Mouse (Mus musculus): ENCODE results near the gene Sgms1. TPM values are rescaled to one million over a fixed set of nuclear protein-coding genes. Genes with fewer than 3 reads are reported as not detected.
"Not testable (repeated sequence)": the region's sequence is repeated elsewhere in the genome, so short reads cannot be mapped to it uniquely, and the experiment has no call there.

Sgms1 gene
- polyA plus RNA-seq, 1 experiment = 42.2 TPM

DNA sequence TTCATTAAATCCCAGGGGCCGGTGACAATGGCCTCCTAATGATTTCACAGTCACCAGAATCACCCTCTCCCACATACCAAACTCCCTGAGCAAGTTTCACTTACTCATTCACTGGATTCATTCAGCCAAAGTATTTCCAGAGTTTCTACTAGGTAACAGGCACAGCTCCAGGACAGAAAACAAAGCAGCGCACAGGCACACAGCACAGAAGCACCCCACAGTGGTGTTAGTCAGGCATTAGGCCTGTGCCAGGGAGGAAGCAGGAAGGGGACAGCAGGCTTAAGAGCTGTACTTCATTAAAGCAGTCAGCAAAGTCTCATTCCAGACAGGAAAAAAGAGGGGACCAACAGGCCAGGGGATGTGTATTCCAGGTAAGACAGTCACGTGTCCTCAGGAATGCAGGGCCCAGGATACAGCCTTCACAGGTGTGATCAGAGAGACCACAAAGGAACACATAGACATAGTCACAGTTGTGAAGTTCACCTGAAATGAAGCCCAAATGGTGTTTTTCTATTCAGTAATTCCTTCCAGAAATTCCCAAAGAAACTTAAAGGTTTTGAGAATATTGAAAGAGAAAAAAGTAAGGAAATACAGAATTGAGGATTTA is 67.0 kb downstream of the Sgms1 start:
- TF ChIP-seq CTCF (IDR thresholded peaks at IDR 0.05; ENCODE audit: borderline replicate concordance, insufficient read depth, low read length) (peak; percentile 50; the same call in 1 of the 2 replicates), POLR2A (IDR thresholded peaks at IDR 0.05; ENCODE audit: low read depth, low read length) (no peak)
- Histone ChIP-seq H3K4me1 (ENCODE audit: control insufficient read depth, insufficient read depth, low read length) (peaks cover 22% of the 10 kb centered on the region), H3K27ac (ENCODE audit: insufficient read depth, low read length) (peak overlapping the region; percentile 86), H3K4me3 (ENCODE audit: insufficient read depth, low read length) (no peak overlapping the region)

GRCm38 (mm10) chr19:32320366-32320666 is 69.2 kb downstream of the Sgms1 start:
- Histone ChIP-seq H3K4me3 (ENCODE audit: insufficient read depth, low read length) (no peak overlapping the region), H3K4me1 (ENCODE audit: control insufficient read depth, insufficient read depth, low read length) (peaks cover 22% of the 10 kb centered on the region), H3K27ac (ENCODE audit: insufficient read depth, low read length) (peak overlapping the region; percentile 38; the same call in 1 of the 2 replicates)
- TF ChIP-seq CTCF (IDR thresholded peaks at IDR 0.05; ENCODE audit: borderline replicate concordance, insufficient read depth, low read length) (peak; percentile 56; the same call in 1 of the 2 replicates), POLR2A (IDR thresholded peaks at IDR 0.05; ENCODE audit: low read depth, low read length) (no peak)

GRCm38 (mm10) chr19:32319531-32320365 is 69.8 kb downstream of the Sgms1 start:
- Histone ChIP-seq H3K4me1 (ENCODE audit: control insufficient read depth, insufficient read depth, low read length) (peaks cover 22% of the 10 kb centered on the region), H3K27ac (ENCODE audit: insufficient read depth, low read length) (peak overlapping the region; percentile 54; the same call in 1 of the 2 replicates), H3K4me3 (ENCODE audit: insufficient read depth, low read length) (no peak overlapping the region)
- TF ChIP-seq CTCF (IDR thresholded peaks at IDR 0.05; ENCODE audit: borderline replicate concordance, insufficient read depth, low read length) (no peak), POLR2A (IDR thresholded peaks at IDR 0.05; ENCODE audit: low read depth, low read length) (no peak)

DNA sequence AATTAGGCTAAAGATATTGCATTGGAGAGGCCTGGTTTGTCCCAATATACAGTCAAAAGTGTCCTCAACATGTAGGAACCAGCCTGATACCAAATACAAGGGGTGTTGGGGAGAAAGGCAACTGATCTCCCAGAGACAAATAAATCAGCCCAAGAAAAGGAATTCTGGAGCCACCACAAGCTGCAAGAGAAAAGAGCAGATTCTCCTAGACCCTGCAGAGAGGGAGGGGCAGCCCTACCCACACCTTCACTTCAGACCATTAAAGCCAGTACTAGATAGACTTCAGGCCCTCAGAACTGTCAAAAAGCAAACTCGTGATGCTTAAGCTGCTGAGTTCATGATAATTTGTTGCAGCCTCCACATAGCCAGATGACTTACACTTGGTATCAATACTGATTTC is 70.5 kb downstream of the Sgms1 start:
- Histone ChIP-seq H3K27ac (ENCODE audit: insufficient read depth, low read length) (peak overlapping the region; percentile 54; the same call in 1 of the 2 replicates), H3K4me3 (ENCODE audit: insufficient read depth, low read length) (no peak overlapping the region), H3K4me1 (ENCODE audit: control insufficient read depth, insufficient read depth, low read length) (peaks cover 22% of the 10 kb centered on the region)
- no peak for TF ChIP-seq CTCF (IDR thresholded peaks at IDR 0.05; ENCODE audit: borderline replicate concordance, insufficient read depth, low read length)
- no peak for TF ChIP-seq POLR2A (IDR thresholded peaks at IDR 0.05; ENCODE audit: low read depth, low read length)

DNA sequence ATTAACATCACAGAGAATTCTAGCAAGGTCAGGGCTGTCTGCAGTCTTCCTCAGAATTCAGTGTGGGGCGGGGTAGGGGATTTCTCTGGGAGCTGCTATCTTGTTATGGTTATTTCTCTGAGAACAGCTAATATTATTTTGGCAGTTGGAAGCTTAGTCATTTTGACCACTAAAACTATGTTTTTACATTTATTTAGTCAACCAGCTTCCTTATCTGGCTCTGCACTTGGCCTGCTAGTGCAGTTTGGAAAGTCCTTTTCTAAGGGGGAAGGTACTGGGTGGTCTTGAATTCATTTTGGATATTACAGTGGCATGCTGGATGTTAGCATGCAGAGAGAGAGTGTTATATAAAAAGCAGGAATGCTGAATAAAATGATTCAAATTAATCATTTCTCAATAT is 72.2 kb downstream of the Sgms1 start:
- not testable (repeated sequence) for H3K4me3 ChIP-seq (ENCODE audit: insufficient read depth, low read length); H3K27ac ChIP-seq (ENCODE audit: insufficient read depth, low read length)
- H3K4me1 ChIP-seq (ENCODE audit: control insufficient read depth, insufficient read depth, low read length) = peaks cover 15% of the 10 kb centered on the region

GRCm38 (mm10) chr19:32313304-32313703 is 76.2 kb downstream of the Sgms1 start:
- Histone ChIP-seq H3K4me1 (ENCODE audit: control insufficient read depth, insufficient read depth, low read length) (no peaks in the 10 kb centered on the region), H3K27ac (ENCODE audit: insufficient read depth, low read length) (no peak overlapping the region), H3K4me3 (ENCODE audit: insufficient read depth, low read length) (no peak overlapping the region)
- no peak for TF ChIP-seq CTCF (IDR thresholded peaks at IDR 0.05; ENCODE audit: borderline replicate concordance, insufficient read depth, low read length)
- no peak for TF ChIP-seq POLR2A (IDR thresholded peaks at IDR 0.05; ENCODE audit: low read depth, low read length)

- TF ChIP-seq CTCF (IDR thresholded peaks at IDR 0.05; ENCODE audit: borderline replicate concordance, insufficient read depth, low read length) = no peak
- TF ChIP-seq POLR2A (IDR thresholded peaks at IDR 0.05; ENCODE audit: low read depth, low read length) = no peak
Observed at GRCm38 (mm10) chr19:32311762-32312161, 77.8 kb downstream of the Sgms1 start.

GRCm38 (mm10) chr19:32311063-32311462 is 78.5 kb downstream of the Sgms1 start:
- H3K4me3 ChIP-seq (ENCODE audit: insufficient read depth, low read length) = no peak overlapping the region
- TF ChIP-seq POLR2A (IDR thresholded peaks at IDR 0.05; ENCODE audit: low read depth, low read length) = no peak
- TF ChIP-seq CTCF (IDR thresholded peaks at IDR 0.05; ENCODE audit: borderline replicate concordance, insufficient read depth, low read length) = no peak
- no peak overlapping the region for H3K27ac ChIP-seq (ENCODE audit: insufficient read depth, low read length)
- H3K4me1 ChIP-seq (ENCODE audit: control insufficient read depth, insufficient read depth, low read length) = peaks cover 2% of the 10 kb centered on the region; the same call in 1 of the 2 replicates

More at GRCm38 (mm10) chr19:32311762-32312161, 77.8 kb downstream of the Sgms1 start:
- no peaks in the 10 kb centered on the region for H3K4me1 ChIP-seq (ENCODE audit: control insufficient read depth, insufficient read depth, low read length)
- no peak overlapping the region for H3K4me3 ChIP-seq (ENCODE audit: insufficient read depth, low read length)
- no peak overlapping the region for H3K27ac ChIP-seq (ENCODE audit: insufficient read depth, low read length)

- Histone ChIP-seq H3K27ac (ENCODE audit: insufficient read depth, low read length) (no peak overlapping the region), H3K4me3 (ENCODE audit: insufficient read depth, low read length) (no peak overlapping the region), H3K4me1 (ENCODE audit: control insufficient read depth, insufficient read depth, low read length) (peaks cover 5% of the 10 kb centered on the region; the same call in 1 of the 2 replicates)
- no peak for TF ChIP-seq CTCF (IDR thresholded peaks at IDR 0.05; ENCODE audit: borderline replicate concordance, insufficient read depth, low read length)
- TF ChIP-seq POLR2A (IDR thresholded peaks at IDR 0.05; ENCODE audit: low read depth, low read length) = no peak
Observed at GRCm38 (mm10) chr19:32310483-32310882, 79.0 kb downstream of the Sgms1 start.

- Histone ChIP-seq H3K4me1 (ENCODE audit: control insufficient read depth, insufficient read depth, low read length) (peaks cover 10% of the 10 kb centered on the region), H3K27ac (ENCODE audit: insufficient read depth, low read length) (no peak overlapping the region), H3K4me3 (ENCODE audit: insufficient read depth, low read length) (no peak overlapping the region)
- TF ChIP-seq CTCF (IDR thresholded peaks at IDR 0.05; ENCODE audit: borderline replicate concordance, insufficient read depth, low read length) (no peak), POLR2A (IDR thresholded peaks at IDR 0.05; ENCODE audit: low read depth, low read length) (no peak)
Observed at GRCm38 (mm10) chr19:32309346-32309745, 80.2 kb downstream of the Sgms1 start.

All from embryonic fibroblast, embryonic 13.5 days (primary cell).